Mouse (Mus musculus) natural killer cell, adult 2 months (primary cell): ENCODE measurements around the gene Itga9.

Source experiments
- DNase-seq, 2 experiments: peaks; one replicate each; pipeline ENCODE4 v3.0.0; 2022; ENCODE audit warnings: low spot score in 2 of 2

Itga9 gene

DNA sequence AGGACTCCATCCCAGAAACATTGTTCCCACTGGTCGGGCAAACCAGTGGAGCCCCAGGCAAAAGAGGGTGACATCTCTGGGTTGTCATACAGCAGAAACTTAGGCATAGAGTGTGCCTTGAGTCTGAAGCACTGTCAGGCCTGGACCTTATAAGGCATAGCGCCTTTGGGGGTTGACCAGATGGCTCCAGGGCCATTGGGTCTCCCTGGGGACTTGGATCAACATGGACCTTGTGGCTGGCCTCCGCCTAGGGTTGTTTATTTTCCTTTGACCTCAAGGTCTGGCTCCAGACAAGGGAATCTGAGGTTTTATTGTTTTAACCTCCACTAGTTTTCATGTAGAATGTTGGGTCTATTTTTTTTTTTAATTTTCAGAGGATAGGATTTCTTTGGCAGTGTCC is 267.1 kb downstream of the Itga9 start:
- no peak for DNase-seq

DNA sequence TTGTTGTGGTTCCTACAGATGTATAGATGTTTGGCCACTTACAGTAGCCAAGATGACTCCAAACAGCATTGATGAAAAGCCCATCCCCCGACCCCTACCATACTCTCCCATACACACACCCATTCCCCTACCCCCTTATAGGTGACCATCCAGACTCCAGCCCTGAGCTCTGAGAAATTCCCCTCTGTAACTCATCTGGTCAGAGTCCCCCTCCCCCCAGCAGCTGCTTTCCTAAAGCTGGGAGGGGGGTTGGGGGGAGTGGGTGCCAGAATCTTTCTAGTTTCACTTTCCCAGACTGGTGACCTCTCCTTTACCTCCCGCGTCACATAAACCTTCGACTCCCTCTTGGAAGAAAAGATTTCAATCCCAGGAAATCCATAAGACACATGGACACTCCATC is 269.2 kb downstream of the Itga9 start:
- DNase-seq: no peak

GRCm38 (mm10) chr9:118876902-118877301 is 270.4 kb downstream of the Itga9 start:
- DNase-seq: no peak

GRCm38 (mm10) chr9:118877365-118878008 is 271.0 kb downstream of the Itga9 start:
- DNase-seq: no peak

DNA sequence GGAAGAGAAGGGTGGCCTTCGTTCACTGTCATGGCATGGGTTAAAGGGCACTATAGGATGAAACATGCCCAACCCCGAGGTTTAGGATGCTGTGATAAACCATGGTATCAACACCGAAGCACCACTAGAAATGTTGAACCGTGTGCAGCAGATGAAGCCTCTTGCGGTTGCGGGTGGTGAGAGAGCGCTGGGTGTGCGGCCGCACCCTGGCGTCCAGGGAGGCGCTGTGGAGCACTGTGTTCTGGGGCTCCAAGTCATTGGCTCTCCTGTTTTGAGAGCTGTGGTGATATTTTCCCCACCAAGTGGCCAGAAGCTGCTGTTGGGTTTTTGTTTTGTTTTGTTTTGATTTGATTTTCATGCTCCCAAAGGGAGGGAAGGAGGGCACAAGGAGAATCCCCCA is 272.1 kb downstream of the Itga9 start:
- no peak for DNase-seq

- peak in 1 of 2 experiments; percentile 18 for DNase-seq
Observed at GRCm38 (mm10) chr9:118881281-118881945, 274.9 kb downstream of the Itga9 start.

DNA sequence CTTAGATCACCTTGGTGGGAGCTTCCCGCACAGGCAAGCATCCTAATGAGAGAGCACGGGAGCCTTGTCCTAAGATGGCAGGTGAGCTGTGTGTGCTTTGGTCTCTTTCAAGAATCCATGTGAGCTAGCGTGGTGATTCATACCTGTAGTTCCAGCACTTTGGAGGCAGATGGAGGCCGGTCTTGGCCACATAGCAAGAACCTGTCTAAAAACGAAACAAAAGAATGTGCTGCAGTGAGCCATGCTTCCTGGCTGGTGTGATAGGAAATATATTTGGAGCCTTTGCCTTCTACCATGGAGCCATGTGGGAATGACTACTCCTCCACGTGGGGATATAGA is 275.4 kb downstream of the Itga9 start:
- no peak for DNase-seq

- no peak for DNase-seq
Observed at GRCm38 (mm10) chr9:118883150-118883549, 276.7 kb downstream of the Itga9 start.

- no peak for DNase-seq
Observed at GRCm38 (mm10) chr9:118885785-118886184, 279.3 kb downstream of the Itga9 start.

GRCm38 (mm10) chr9:118887201-118887600 is 280.7 kb downstream of the Itga9 start:
- no peak for DNase-seq

GRCm38 (mm10) chr9:118887734-118888133 is 281.2 kb downstream of the Itga9 start:
- DNase-seq: no peak

DNA sequence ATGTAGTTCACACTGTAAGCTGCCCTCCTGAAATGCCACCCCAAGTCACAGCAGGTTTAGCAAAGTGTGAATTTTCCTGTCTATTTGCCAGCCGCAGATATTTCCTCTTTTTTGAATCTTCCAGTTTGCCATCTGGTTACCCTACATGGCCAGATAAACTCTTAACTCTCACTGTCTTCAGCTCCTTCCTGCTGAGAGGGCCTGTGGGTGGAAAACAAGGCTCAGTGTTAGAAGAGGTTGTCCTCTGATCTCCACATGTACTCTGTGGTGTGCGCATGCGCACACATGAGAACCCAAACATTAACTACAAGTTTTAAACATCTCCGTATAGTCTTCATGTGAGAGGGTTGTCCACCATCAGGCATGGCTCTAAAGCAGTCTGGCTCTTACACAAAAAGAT is 283.7 kb downstream of the Itga9 start:
- no peak for DNase-seq

- DNase-seq: no peak
Observed at GRCm38 (mm10) chr9:118890645-118891044, 284.2 kb downstream of the Itga9 start.

DNA sequence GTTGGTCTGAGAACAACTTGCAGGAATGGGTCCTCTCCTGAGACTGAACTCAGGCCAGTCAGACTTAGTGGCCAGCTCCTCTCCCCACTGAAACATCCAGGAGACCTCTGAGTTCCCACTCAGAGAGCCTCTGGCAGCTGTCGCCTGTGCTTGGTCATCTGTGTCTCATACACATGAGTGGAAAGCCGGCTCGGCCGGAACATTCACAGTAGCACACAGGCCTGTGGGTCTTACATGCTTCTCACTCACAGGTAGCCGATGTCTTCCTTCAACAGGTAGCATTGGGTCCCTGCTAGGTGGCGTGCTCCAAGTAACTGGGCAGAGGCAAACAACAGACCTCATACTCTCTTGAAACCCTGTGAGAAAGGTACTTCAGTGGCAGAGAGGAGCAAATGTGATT is 284.6 kb downstream of the Itga9 start:
- no peak for DNase-seq

- DNase-seq: no peak
Observed at GRCm38 (mm10) chr9:118891593-118891992, 285.1 kb downstream of the Itga9 start.

DNA sequence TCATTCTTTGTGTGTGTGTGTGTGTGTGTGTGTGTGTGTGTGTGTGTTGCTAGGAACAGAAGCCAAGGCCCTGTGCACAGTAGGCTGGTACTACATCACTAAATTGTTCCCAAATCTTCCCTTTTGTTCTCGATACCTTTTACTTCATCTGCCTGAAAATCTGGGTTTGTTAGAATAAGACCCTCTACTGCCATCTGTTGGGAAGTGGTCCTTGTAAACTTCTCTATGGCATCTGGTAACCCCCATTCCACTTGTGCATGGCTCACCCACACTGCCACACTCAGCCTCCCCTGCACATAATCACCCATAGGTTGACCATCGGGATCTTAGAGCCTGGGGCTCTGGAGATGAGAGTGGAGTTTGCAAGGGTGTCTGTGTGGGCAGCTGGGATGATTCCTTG is 288.6 kb downstream of the Itga9 start:
- no peak for DNase-seq

DNA sequence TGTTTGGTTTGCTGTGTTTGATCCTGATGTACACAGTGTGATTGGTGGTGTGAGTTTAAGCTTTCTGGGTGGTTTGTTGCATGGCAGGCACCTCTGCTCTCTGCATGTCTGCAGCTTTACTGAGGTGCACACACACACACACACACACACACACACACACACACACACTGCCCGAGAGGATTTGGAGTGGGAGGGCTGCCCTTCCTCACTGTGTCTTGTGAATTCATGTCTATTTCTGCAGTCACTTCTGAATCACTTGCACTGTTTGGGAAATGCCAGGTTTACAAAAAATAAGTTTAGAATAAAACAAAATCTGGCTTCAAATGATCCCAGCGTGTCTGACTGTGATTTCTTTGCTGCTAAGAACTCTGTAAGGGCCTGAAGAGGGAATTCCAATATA is 294.2 kb downstream of the Itga9 start:
- no peak for DNase-seq

DNA sequence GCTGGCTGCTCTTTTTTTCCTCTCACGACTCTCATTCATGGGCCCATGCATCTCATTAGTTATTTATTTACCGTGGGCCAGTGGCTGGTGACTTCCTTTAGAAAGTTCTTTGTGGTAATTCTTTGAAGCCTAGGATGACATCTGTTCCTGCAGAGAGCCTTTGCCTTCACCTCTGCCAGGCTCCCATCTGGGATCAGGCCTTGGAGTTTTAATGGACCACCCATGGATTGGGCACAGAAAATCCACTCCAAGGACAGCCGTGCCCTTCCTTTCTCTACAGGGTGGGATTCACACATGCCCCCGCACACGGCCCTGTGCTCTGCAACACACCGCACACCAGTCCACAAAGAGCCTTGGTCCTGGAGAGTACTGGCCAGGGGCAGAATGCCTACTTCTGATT is 295.4 kb downstream of the Itga9 start:
- DNase-seq: no peak

DNA sequence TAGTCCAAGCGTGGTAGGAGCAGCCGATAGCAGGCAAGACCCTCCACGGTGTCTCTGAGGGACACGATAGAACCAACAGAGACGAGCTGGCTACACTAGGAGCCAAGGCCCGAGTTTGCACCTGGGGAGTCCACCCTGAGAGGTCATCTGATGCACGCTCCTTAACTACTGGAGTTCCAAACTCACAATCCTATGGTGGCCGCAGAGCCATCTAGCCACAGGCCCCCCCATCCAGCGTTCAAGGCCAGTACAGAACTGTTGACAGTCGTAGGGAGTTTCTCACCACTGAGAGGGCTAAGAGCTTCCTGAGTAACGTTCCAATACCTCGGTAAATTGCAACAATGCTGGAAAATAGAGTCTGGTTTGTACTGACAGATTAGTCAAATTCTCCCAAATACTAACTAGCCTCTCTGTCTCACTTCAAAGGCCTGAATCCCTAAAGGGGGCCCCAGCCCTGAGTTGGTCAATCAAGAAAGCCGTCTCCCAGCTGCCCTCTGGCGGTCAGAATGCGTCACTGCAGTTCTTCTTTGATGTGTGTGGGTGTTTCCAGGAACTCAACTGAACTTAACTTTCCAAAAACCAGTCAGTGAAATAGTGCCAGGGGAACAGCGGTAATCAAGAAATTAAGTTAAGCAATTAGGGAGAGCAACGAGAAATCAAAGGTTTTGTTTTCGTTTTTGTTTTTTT is 301.6 kb downstream of the Itga9 start:
- DNase-seq: peak; percentile 41 to 64

DNA sequence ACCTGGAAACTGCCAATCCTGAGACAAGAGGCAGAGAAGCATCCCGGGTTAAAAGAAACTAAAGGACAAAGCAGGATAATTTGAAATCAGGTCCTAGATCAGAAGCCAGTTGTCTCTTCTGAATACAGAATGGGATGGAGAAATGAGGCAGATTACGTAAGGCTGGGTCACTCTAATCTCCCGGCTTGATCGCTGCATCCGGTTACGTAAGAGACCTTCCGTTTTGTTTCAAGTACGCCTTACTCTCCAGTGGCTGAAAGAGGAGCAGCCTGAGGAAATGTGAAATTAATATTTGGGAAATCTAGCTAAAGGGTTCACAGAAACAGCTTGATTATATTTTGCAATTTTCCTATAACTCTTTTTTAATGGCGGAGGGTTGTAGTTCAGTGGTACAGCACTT is 306.6 kb downstream of the Itga9 start:
- peak in 1 of 2 experiments; percentile 25 for DNase-seq

DNA sequence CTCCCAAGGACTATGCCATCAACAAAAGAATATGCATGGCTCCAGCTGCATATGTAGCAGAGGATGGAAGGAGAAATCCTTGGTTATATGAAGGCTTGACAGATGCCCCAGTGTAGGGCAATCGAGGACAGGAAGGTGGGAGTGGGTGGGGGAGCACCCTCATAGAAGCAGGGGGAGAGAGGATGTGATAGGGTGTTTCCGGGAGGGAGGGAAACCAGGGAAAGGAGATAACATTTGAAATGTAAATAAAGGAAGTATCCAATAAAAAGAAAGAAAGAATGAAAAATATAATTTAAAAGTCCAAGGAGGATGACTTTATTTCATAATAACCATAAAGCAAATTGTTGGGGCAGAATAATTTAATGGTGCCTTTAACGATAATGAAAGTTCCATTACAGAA is 307.1 kb downstream of the Itga9 start:
- no peak for DNase-seq

- DNase-seq: no peak
Observed at GRCm38 (mm10) chr9:118914589-118914988, 308.1 kb downstream of the Itga9 start.

- DNase-seq: no peak
Observed at GRCm38 (mm10) chr9:118915290-118915689, 308.8 kb downstream of the Itga9 start.
